Mouse (Mus musculus) urinary bladder, postnatal 4 days (tissue): ENCODE data around the gene Zmiz1.

Experiments used
- DNase-seq, 2 experiments: peaks; one replicate each; pipeline ENCODE4 v3.0.0; 2021 to 2022; ENCODE audit warnings: low spot score in 2 of 2

Zmiz1 gene

GRCm38 (mm10) chr14:25456666-25457433 is 2.1 kb upstream of the Zmiz1 start:
- no peak for DNase-seq

GRCm38 (mm10) chr14:25457434-25457957 is 1.5 kb upstream of the Zmiz1 start:
- DNase-seq = peak; percentile 98

GRCm38 (mm10) chr14:25458111-25459015 is 622 bp upstream of the Zmiz1 start:
- no peak for DNase-seq

- DNase-seq = peak in 1 of 2 experiments; percentile 54
Measured at GRCm38 (mm10) chr14:25459394-25459997, 511 bp downstream of the Zmiz1 start.

- peak; percentile 68 to 71 for DNase-seq
Measured at GRCm38 (mm10) chr14:25459998-25460800, 1.2 kb downstream of the Zmiz1 start.

GRCm38 (mm10) chr14:25460801-25461675 is 2.1 kb downstream of the Zmiz1 start:
- peak; percentile 67 to 70 for DNase-seq

- DNase-seq = no peak
Measured at GRCm38 (mm10) chr14:25461676-25462385, 2.8 kb downstream of the Zmiz1 start.

GRCm38 (mm10) chr14:25462975-25463374 is 4.0 kb downstream of the Zmiz1 start:
- DNase-seq = no peak

- no peak for DNase-seq
Measured at GRCm38 (mm10) chr14:25463919-25464318, 4.9 kb downstream of the Zmiz1 start.

GRCm38 (mm10) chr14:25464611-25465307 is 5.8 kb downstream of the Zmiz1 start:
- DNase-seq = no peak

- no peak for DNase-seq
Measured at GRCm38 (mm10) chr14:25466361-25466760, 7.4 kb downstream of the Zmiz1 start.

- no peak for DNase-seq
Measured at GRCm38 (mm10) chr14:25467911-25468668, 9.1 kb downstream of the Zmiz1 start.

GRCm38 (mm10) chr14:25468891-25469529 is 10.0 kb downstream of the Zmiz1 start:
- DNase-seq = no peak

GRCm38 (mm10) chr14:25470224-25470805 is 11.3 kb downstream of the Zmiz1 start:
- no peak for DNase-seq

GRCm38 (mm10) chr14:25471035-25471434 is 12.1 kb downstream of the Zmiz1 start:
- DNase-seq = no peak

GRCm38 (mm10) chr14:25472096-25472861 is 13.3 kb downstream of the Zmiz1 start:
- DNase-seq = no peak
